ENCODE assay signal across 8 mouse cellular contexts in the genomic region with DNA sequence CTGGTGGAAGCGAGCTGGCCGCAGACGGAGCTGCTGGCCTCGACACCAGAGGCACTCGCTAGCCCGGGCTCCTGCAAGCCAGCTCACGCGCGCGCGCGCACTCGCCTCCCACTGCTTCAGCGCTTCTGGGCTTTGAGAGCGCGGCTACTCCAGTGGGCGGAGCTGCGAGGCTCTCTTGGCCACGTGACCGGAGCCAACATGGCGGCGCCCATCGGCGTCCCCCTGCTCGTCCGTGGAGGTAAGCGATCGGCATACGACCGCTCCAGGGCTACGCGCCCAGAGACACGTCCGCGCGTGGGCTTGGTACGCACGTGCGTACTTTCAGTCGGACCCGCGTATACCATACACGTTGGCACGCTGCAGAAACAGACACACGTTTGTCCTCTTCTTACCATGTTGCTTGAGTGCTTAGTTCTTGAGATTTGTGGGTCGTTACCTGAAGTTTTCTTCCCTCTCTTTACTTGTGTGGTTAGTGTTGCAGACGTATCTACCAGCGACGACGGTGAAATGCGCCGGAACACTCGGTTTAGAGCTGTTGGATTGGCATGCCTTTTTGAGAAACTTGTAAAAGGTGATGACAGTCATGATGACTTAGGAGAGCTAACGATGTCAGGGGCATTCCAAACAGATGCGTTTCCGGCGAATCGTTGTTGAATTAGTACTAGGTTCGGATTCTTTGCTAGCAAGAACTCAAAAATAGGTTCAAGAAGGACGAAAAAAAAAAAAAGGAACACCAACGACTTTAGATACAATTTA. TPM values are rescaled to one million over a fixed set of nuclear protein-coding genes. Genes with fewer than 3 reads are reported as not detected.
DNase-seq lines count a peak whose midpoint lies in the region; ATAC-seq and TF ChIP-seq lines count a peak whose summit lies in the region.

A gene (plus strand): TSS at position 116 of the 756 bp plus-strand sequence.

- TF ChIP-seq EP300 in MEL (IDR thresholded peaks at IDR 0.05; ENCODE audit: low read depth in 1 of 2, low read length in 2 of 2): peak in 1 of 2 experiments; percentile 26; a peak in 1 of 4 replicates

- H3K4me1 ChIP-seq in MEL (ENCODE audit: control insufficient read depth in 1 of 2, insufficient read depth in 2 of 2, low read length in 2 of 2): peaks cover 2 to 5% of the 10 kb centered on the region in 2 experiments; a peak in 3 of 4 replicates
- no peaks in the 10 kb centered on the region for H3K4me1 ChIP-seq in cerebellum, adult 2 months (ENCODE audit: control insufficient read depth, insufficient read depth, low read length)
- no peaks in the 10 kb centered on the region for H3K4me1 ChIP-seq in forebrain, postnatal 0 days (ENCODE audit: insufficient read depth)
- peaks cover 10% of the 10 kb centered on the region; the same call in 1 of the 2 replicates for H3K4me1 ChIP-seq in lung, embryonic 15.5 days

- H3K9me3 ChIP-seq in MEL (replicated peaks; ENCODE audit: insufficient read depth, low read length): no peaks in the 10 kb centered on the region
- no peaks in the 10 kb centered on the region for H3K9me3 ChIP-seq in forebrain, postnatal 0 days (ENCODE audit: low read length)
- no peaks in the 10 kb centered on the region for H3K9me3 ChIP-seq in lung, embryonic 15.5 days

- H3K4me3 ChIP-seq in MEL (ENCODE audit: control insufficient read depth in 1 of 2, insufficient read depth in 1 of 2, low read depth in 2 of 2, low read length in 2 of 2): peak within 1 kb of the TSS; percentile 75 to 88
- peak within 1 kb of the TSS; percentile 69 for H3K4me3 ChIP-seq in cerebellum, adult 2 months (replicated peaks; ENCODE audit: insufficient read depth, low read depth, low read length)
- peak within 1 kb of the TSS; percentile 67 for H3K4me3 ChIP-seq in forebrain, postnatal 0 days (ENCODE audit: low read depth, low read length)
- peak within 1 kb of the TSS; percentile 57 for H3K4me3 ChIP-seq in lung, embryonic 15.5 days

- TF ChIP-seq CTCF in MEL (IDR thresholded peaks at IDR 0.05 in 2 of 3, conservative IDR thresholded peaks at IDR 0.05 in 1 of 3; ENCODE audit: control insufficient read depth in 1 of 3, insufficient read depth in 1 of 3, low read depth in 2 of 3, low read length in 3 of 3, poor library complexity in 1 of 3, severe bottlenecking in 1 of 3): no peak
- TF ChIP-seq CTCF in cerebellum, adult 2 months (IDR thresholded peaks at IDR 0.05; ENCODE audit: borderline replicate concordance, insufficient read depth, low read depth, low read length): no peak
- TF ChIP-seq CTCF in forebrain, postnatal 0 days (IDR thresholded peaks at IDR 0.05; ENCODE audit: low read depth): peak; percentile 37; the same call in 1 of the 2 replicates

- no peak; the same call in 1 of the 2 replicates for TF ChIP-seq RAD21 in MEL (IDR thresholded peaks at IDR 0.05; ENCODE audit: low read depth, low read length)

- peak; percentile 94 for TF ChIP-seq POLR2A in MEL (IDR thresholded peaks at IDR 0.05; ENCODE audit: control insufficient read depth in 1 of 2, insufficient read depth in 1 of 2, low read depth in 1 of 2, low read length in 2 of 2, poor library complexity in 1 of 2)
- peak; percentile 73 for TF ChIP-seq POLR2A in cerebellum, adult 2 months (IDR thresholded peaks at IDR 0.05; ENCODE audit: borderline replicate concordance, insufficient read depth, low read length)

- H3K4me2 ChIP-seq in forebrain, postnatal 0 days (ENCODE audit: low read depth): peak within 1 kb of the TSS; percentile 56
- H3K4me2 ChIP-seq in lung, embryonic 15.5 days: peak within 1 kb of the TSS; percentile 86

- WGBS in cerebellum, adult 2 months: under 1% methylated on average over 61 of the region's 61 CpGs
- WGBS in forebrain, postnatal 0 days: under 1% methylated on average over 61 of the region's 61 CpGs
- under 1% methylated on average over 61 of the region's 61 CpGs for WGBS in lung, embryonic 15.5 days

- peak within 1 kb of the TSS; percentile 90 for H3K27ac ChIP-seq in MEL (ENCODE audit: control insufficient read depth, low read depth, low read length)
- H3K27ac ChIP-seq in cerebellum, adult 2 months (ENCODE audit: insufficient read depth, low read length): no peak within 1 kb of the TSS
- peak within 1 kb of the TSS; percentile 70 for H3K27ac ChIP-seq in forebrain, postnatal 0 days (ENCODE audit: low read depth, low read length)
- H3K27ac ChIP-seq in lung, embryonic 15.5 days: no peak within 1 kb of the TSS

- no peaks in the 10 kb centered on the region for H3K27me3 ChIP-seq in MEL (ENCODE audit: control insufficient read depth in 1 of 2, insufficient read depth in 2 of 2, low read length in 2 of 2)
- H3K27me3 ChIP-seq in cerebellum, adult 2 months (ENCODE audit: control insufficient read depth, insufficient read depth, low read length): no peaks in the 10 kb centered on the region
- no peaks in the 10 kb centered on the region for H3K27me3 ChIP-seq in forebrain, postnatal 0 days (ENCODE audit: insufficient read depth, low read length)
- peaks cover 19% of the 10 kb centered on the region; the same call in 1 of the 2 replicates for H3K27me3 ChIP-seq in lung, embryonic 15.5 days

- peaks cover 5% of the 10 kb centered on the region; the same call in 1 of the 2 replicates for H3K79me2 ChIP-seq in MEL (ENCODE audit: control insufficient read depth, insufficient read depth, low read length, poor library complexity)

- ATAC-seq in forebrain, postnatal 0 days: peak; percentile 98
- ATAC-seq in lung, embryonic 15.5 days (ENCODE audit: borderline replicate concordance, extremely low read depth, low FRiP score, low TSS enrichment): peak; percentile 97

- peak; percentile 98 for DNase-seq in MEL (ENCODE audit: low read depth, low spot score)
- DNase-seq in cerebellum, adult 2 months: peak; percentile 96 to 97
- peak; percentile 95 for DNase-seq in forebrain, postnatal 0 days
- DNase-seq in heart, postnatal 4 days: peak; percentile 95
- DNase-seq in layer of hippocampus, adult 8-10 months (ENCODE audit: low spot score in 2 of 2): peak; percentile 92 to 94
- peak; percentile 91 for DNase-seq in ovary, adult 18-20 months (ENCODE audit: low spot score)
- peak; percentile 94 for DNase-seq in thymus, postnatal 0 days (ENCODE audit: low spot score)

- peak within 1 kb of the TSS; percentile 83 for H3K9ac ChIP-seq in MEL (ENCODE audit: control insufficient read depth, low read depth, low read length, poor library complexity, severe bottlenecking)
- H3K9ac ChIP-seq in forebrain, postnatal 0 days: peak within 1 kb of the TSS; percentile 53
- peak within 1 kb of the TSS; percentile 59 for H3K9ac ChIP-seq in lung, embryonic 15.5 days

- peaks cover 0 to 18% of the 10 kb centered on the region in 2 experiments; a peak in 2 of 4 replicates for H3K36me3 ChIP-seq in MEL (ENCODE audit: control insufficient read depth in 1 of 2, insufficient read depth in 2 of 2, low read length in 2 of 2)
- no peaks in the 10 kb centered on the region for H3K36me3 ChIP-seq in forebrain, postnatal 0 days (ENCODE audit: insufficient read depth)
- H3K36me3 ChIP-seq in lung, embryonic 15.5 days: no peaks in the 10 kb centered on the region

TF ChIP-seq in MEL, 35 proteins besides CTCF, POLR2A, EP300 and RAD21 (continues in another document):
- TF ChIP-seq GABPA (IDR thresholded peaks at IDR 0.05; ENCODE audit: low read depth, low read length) (peak; percentile 43; the same call in 1 of the 2 replicates), USF2 (IDR thresholded peaks at IDR 0.05; ENCODE audit: borderline replicate concordance in 1 of 2, insufficient read depth in 1 of 2, low read depth in 1 of 2, low read length in 2 of 2) (peak; percentile 68 to 93; a peak in 3 of 4 replicates), MAX (IDR thresholded peaks at IDR 0.05; ENCODE audit: low read length) (peak; percentile 95), SIN3A (IDR thresholded peaks at IDR 0.05; ENCODE audit: low read length) (peak; percentile 97), ELF1 (IDR thresholded peaks at IDR 0.05; ENCODE audit: low read depth, low read length) (peak; percentile 41; the same call in 1 of the 2 replicates), NRF1 (IDR thresholded peaks at IDR 0.05; ENCODE audit: insufficient read depth, low read depth, low read length, poor library complexity, severe bottlenecking) (peak; percentile 77), KAT2A (conservative IDR thresholded peaks at IDR 0.05; ENCODE audit: low read depth, low read length) (no peak; the same call in 1 of the 2 replicates), POLR2AphosphoS2 (IDR thresholded peaks at IDR 0.05; ENCODE audit: low read length) (peak; percentile 83; the same call in 1 of the 2 replicates), ZMIZ1 (IDR thresholded peaks at IDR 0.05; ENCODE audit: low read depth, low read length) (peak; percentile 94), SMC3 (IDR thresholded peaks at IDR 0.05; ENCODE audit: low read depth, low read length) (peak; percentile 36; the same call in 1 of the 2 replicates), POLR2AphosphoS5 (IDR thresholded peaks at IDR 0.05; ENCODE audit: borderline replicate concordance, low read depth, low read length) (no peak; the same call in 1 of the 2 replicates), MYC (IDR thresholded peaks at IDR 0.05; ENCODE audit: low read depth, low read length) (peak; percentile 73), ETS1 (IDR thresholded peaks at IDR 0.05; ENCODE audit: low read depth, low read length) (peak; percentile 35; the same call in 1 of the 2 replicates), CHD1 (IDR thresholded peaks at IDR 0.05; ENCODE audit: low read depth, low read length) (peak; percentile 96), TBP (IDR thresholded peaks at IDR 0.05; ENCODE audit: low read depth, low read length) (peak; percentile 68), USF1 (IDR thresholded peaks at IDR 0.05; ENCODE audit: low read depth, low read length) (peak; percentile 99), ZC3H11A (IDR thresholded peaks at IDR 0.05; ENCODE audit: low read depth, low read length) (no peak; the same call in 1 of the 2 replicates), MEF2A (IDR thresholded peaks at IDR 0.05; ENCODE audit: extremely low read depth, insufficient replicate concordance, low read depth, low read length, poor library complexity, severe bottlenecking) (no peak), CHD2 (IDR thresholded peaks at IDR 0.05; ENCODE audit: low read length) (no peak)

RNA-seq across cellular contexts. Expression of the gene that starts here (rescaled TPM):
- total RNA-seq in MEL (2012; rRNA removed): 14.4 and 19.5 TPM in 2 replicates
- 10 to 100 TPM in 1 of 2 experiments, not detected in 1; 28.5 TPM for polyA plus RNA-seq in MEL (2012; ENCODE audit: insufficient read depth in 1 of 2, insufficient read length in 2 of 2, low read depth in 1 of 2, low replicate concordance in 2 of 2, missing spikeins in 1 of 2)
- polyA plus RNA-seq in cerebellum, adult 2 months (2012; rRNA removed): 56.1 and 58.4 TPM in 2 replicates
- total RNA-seq in forebrain, postnatal 0 days (2014; rRNA removed): 16.6 and 19.4 TPM in 2 replicates
- 23.1 and 25.3 TPM in 2 replicates for polyA plus RNA-seq in forebrain, postnatal 0 days (2015; fragmentation: Nextera tagmentation; extraction: Ambion mirVana)
- 10 to 100 TPM; 35.1 to 37.1 TPM for total RNA-seq in heart, postnatal 4 days (2021)
- 10 to 100 TPM; 22.5 to 29.5 (median 26.1) TPM for total RNA-seq in layer of hippocampus, adult 8-10 months (2022)
- polyA plus RNA-seq in lung, embryonic 15.5 days (2015; fragmentation: Nextera tagmentation; extraction: Ambion mirVana): 33.1 and 34.5 TPM in 2 replicates
- 24.2 and 25.8 TPM in 2 replicates for polyA plus RNA-seq in thymus, postnatal 0 days (2015; fragmentation: Nextera tagmentation; extraction: Ambion mirVana)

Comparison
In these comparisons a context has a peak if more than half of its experiments do, and no peak if none do; other contexts are left out.
1. H3K27ac ChIP-seq: peak in MEL (single experiment) and forebrain, postnatal 0 days (single experiment); none in cerebellum, adult 2 months (single experiment) and lung, embryonic 15.5 days (single experiment).
2. Peak in every context shown above with its lines, with median percentiles within 50 percentile points of each other: DNase-seq, H3K4me3 ChIP-seq and H3K9ac ChIP-seq.